Mouse (Mus musculus): ENCODE results near the gene Olfr229. TPM values are rescaled to one million over a fixed set of nuclear protein-coding genes. Genes with fewer than 3 reads are reported as not detected.
"Not testable (repeated sequence)": the region's sequence is repeated elsewhere in the genome, so short reads cannot be mapped to it uniquely, and the experiment has no call there.

The Olfr229 gene
- polyA plus RNA-seq (2015; fragmentation: Nextera tagmentation; extraction: Ambion mirVana), result not detected in 2 replicates

GRCm38 (mm10) chr9:39907036-39907435 lies at the start of gene Olfr229:
Gene Olfr229 (plus strand): TSS chr9:39907336.
- Histone ChIP-seq H3K27me3 (replicated peaks) (no peaks in the 10 kb centered on the region), H3K36me3 (no peaks in the 10 kb centered on the region), H3K9me3 (no peaks in the 10 kb centered on the region), H3K27ac (no peak within 1 kb of the TSS), H3K4me1 (no peaks in the 10 kb centered on the region), H3K9ac (no peak within 1 kb of the TSS), H3K4me2 (no peak within 1 kb of the TSS), H3K4me3 (replicated peaks) (no peak within 1 kb of the TSS)
- 71% methylated on average over 2 of the region's 2 CpGs for WGBS
- no peak for ATAC-seq (ENCODE audit: insufficient read depth, low FRiP score, low read depth)

GRCm38 (mm10) chr9:39866122-39866521 lies 41.0 kb upstream of the Olfr229 start, which contains the start of gene Olfr972:
Gene Olfr972 (plus strand): TSS chr9:39866422.
- Histone ChIP-seq H3K9me3 (no peaks in the 10 kb centered on the region), H3K27me3 (replicated peaks) (no peaks in the 10 kb centered on the region), H3K4me3 (replicated peaks) (no peak within 1 kb of the TSS), H3K9ac (no peak within 1 kb of the TSS), H3K4me1 (no peaks in the 10 kb centered on the region), H3K4me2 (no peak within 1 kb of the TSS), H3K27ac (no peak within 1 kb of the TSS), H3K36me3 (no peaks in the 10 kb centered on the region)
- ATAC-seq (ENCODE audit: insufficient read depth, low FRiP score, low read depth), result no peak
- 67% methylated on average over 2 of the region's 2 CpGs for WGBS

- not testable (repeated sequence) for H3K4me3 ChIP-seq (replicated peaks); H3K36me3 ChIP-seq; H3K27ac ChIP-seq; ATAC-seq (ENCODE audit: insufficient read depth, low FRiP score, low read depth); H3K9ac ChIP-seq; H3K4me2 ChIP-seq; H3K9me3 ChIP-seq; H3K27me3 ChIP-seq (replicated peaks); H3K4me1 ChIP-seq
- WGBS, result 70% methylated on average over 1 of the region's 1 CpGs
Measured at GRCm38 (mm10) chr9:39871986-39872385, 35.1 kb upstream of the Olfr229 start.

- peak; percentile 68; the same call in 1 of the 2 replicates for ATAC-seq (ENCODE audit: insufficient read depth, low FRiP score, low read depth)
- not testable (repeated sequence) for H3K4me3 ChIP-seq (replicated peaks); H3K36me3 ChIP-seq; H3K27ac ChIP-seq; H3K4me2 ChIP-seq; H3K27me3 ChIP-seq (replicated peaks); H3K9ac ChIP-seq; H3K9me3 ChIP-seq; H3K4me1 ChIP-seq
- WGBS, result no CpG with 5 or more reads among the region's 4 CpGs
Measured at GRCm38 (mm10) chr9:39877541-39878396, 29.4 kb upstream of the Olfr229 start.

- H3K4me1 ChIP-seq, result no peaks in the 10 kb centered on the region
- WGBS, result 70% methylated on average over 6 of the region's 6 CpGs
- H3K27ac ChIP-seq, result no peak overlapping the region
- H3K27me3 ChIP-seq (replicated peaks), result no peaks in the 10 kb centered on the region
- no peaks in the 10 kb centered on the region for H3K36me3 ChIP-seq
- no peak overlapping the region for H3K4me2 ChIP-seq
- no peak overlapping the region for H3K9ac ChIP-seq
- H3K9me3 ChIP-seq, result no peaks in the 10 kb centered on the region
- ATAC-seq (ENCODE audit: insufficient read depth, low FRiP score, low read depth), result peak; percentile 22; the same call in 1 of the 2 replicates
- H3K4me3 ChIP-seq (replicated peaks), result no peak overlapping the region
Measured at GRCm38 (mm10) chr9:39905106-39905505, 2.0 kb upstream of the Olfr229 start.

- Histone ChIP-seq H3K4me2 (no peak overlapping the region), H3K27me3 (replicated peaks) (no peaks in the 10 kb centered on the region), H3K4me3 (replicated peaks) (no peak overlapping the region), H3K9ac (no peak overlapping the region), H3K36me3 (no peaks in the 10 kb centered on the region), H3K4me1 (no peaks in the 10 kb centered on the region), H3K9me3 (no peaks in the 10 kb centered on the region), H3K27ac (no peak overlapping the region)
- 71% methylated on average over 3 of the region's 3 CpGs for WGBS
- no peak for ATAC-seq (ENCODE audit: insufficient read depth, low FRiP score, low read depth)
Measured at GRCm38 (mm10) chr9:39909939-39910338, 2.8 kb downstream of the Olfr229 start.

GRCm38 (mm10) chr9:39927975-39928836 lies 21.1 kb downstream of the Olfr229 start:
- not testable (repeated sequence) for H3K4me1 ChIP-seq; H3K9ac ChIP-seq; H3K27ac ChIP-seq; H3K9me3 ChIP-seq; H3K4me3 ChIP-seq (replicated peaks); H3K27me3 ChIP-seq (replicated peaks); H3K4me2 ChIP-seq; H3K36me3 ChIP-seq
- no CpG with 5 or more reads among the region's 4 CpGs for WGBS
- 0 out of 2 replicates have a peak, but pooled peaks have one; percentile 73 for ATAC-seq (ENCODE audit: insufficient read depth, low FRiP score, low read depth)

- WGBS, result 67% methylated on average over 1 of the region's 1 CpGs
- H3K9me3 ChIP-seq; H3K4me1 ChIP-seq; H3K27me3 ChIP-seq (replicated peaks); H3K9ac ChIP-seq; H3K4me3 ChIP-seq (replicated peaks); ATAC-seq (ENCODE audit: insufficient read depth, low FRiP score, low read depth); H3K36me3 ChIP-seq; H3K4me2 ChIP-seq; H3K27ac ChIP-seq: not testable (repeated sequence)
Measured at GRCm38 (mm10) chr9:39928837-39929236, 21.7 kb downstream of the Olfr229 start.

- Histone ChIP-seq H3K9me3 (no peaks in the 10 kb centered on the region), H3K27me3 (replicated peaks) (no peaks in the 10 kb centered on the region), H3K36me3 (no peaks in the 10 kb centered on the region), H3K9ac (no peak within 1 kb of the TSS), H3K4me2 (no peak within 1 kb of the TSS), H3K27ac (no peak within 1 kb of the TSS), H3K4me3 (replicated peaks) (no peak within 1 kb of the TSS), H3K4me1 (no peaks in the 10 kb centered on the region)
- no peak for ATAC-seq (ENCODE audit: insufficient read depth, low FRiP score, low read depth)
- 81% methylated on average over 1 of the region's 1 CpGs for WGBS
Measured at GRCm38 (mm10) chr9:39937201-39937600, 30.1 kb downstream of the Olfr229 start, which contains the start of gene Olfr974. Gene Olfr974 (plus strand): TSS chr9:39937501.

- H3K9me3 ChIP-seq, result no peaks in the 10 kb centered on the region
- 68% methylated on average over 1 of the region's 1 CpGs for WGBS
Measured at GRCm38 (mm10) chr9:39951946-39952345, 44.8 kb downstream of the Olfr229 start, which contains the start of gene Olfr975. Gene Olfr975 (minus strand): TSS chr9:39952046.

GRCm38 (mm10) chr9:39961033-39961432 lies 53.9 kb downstream of the Olfr229 start, which contains the start of gene Olfr976:
Gene Olfr976 (minus strand): TSS chr9:39961133.
- not testable (repeated sequence) for ATAC-seq (ENCODE audit: insufficient read depth, low FRiP score, low read depth); H3K36me3 ChIP-seq; H3K9me3 ChIP-seq; H3K9ac ChIP-seq; H3K27me3 ChIP-seq (replicated peaks); H3K27ac ChIP-seq; H3K4me3 ChIP-seq (replicated peaks); H3K4me2 ChIP-seq; H3K4me1 ChIP-seq
- WGBS, result 81% methylated on average over 8 of the region's 9 CpGs

More at GRCm38 (mm10) chr9:39951946-39952345, 44.8 kb downstream of the Olfr229 start, which contains the start of gene Olfr975:
- Histone ChIP-seq H3K9ac (no peak within 1 kb of the TSS), H3K27ac (no peak within 1 kb of the TSS), H3K4me3 (replicated peaks) (no peak within 1 kb of the TSS), H3K4me1 (no peaks in the 10 kb centered on the region), H3K36me3 (no peaks in the 10 kb centered on the region), H3K4me2 (no peak within 1 kb of the TSS), H3K27me3 (replicated peaks) (no peaks in the 10 kb centered on the region)
- ATAC-seq (ENCODE audit: insufficient read depth, low FRiP score, low read depth), result no peak

Data from stomach, embryonic 15.5 days (tissue).